Mouse (Mus musculus): ENCODE measurements around the gene Shank2. TPM values are rescaled to one million over a fixed set of nuclear protein-coding genes. Genes with fewer than 3 reads are reported as not detected.

Shank2 gene
- polyA plus RNA-seq, 1 experiment from 2014 or later = 0.60 TPM

- WGBS = 66% methylated on average over 5 of the region's 5 CpGs
- Histone ChIP-seq H3K4me1 (replicated peaks) (no peaks in the 10 kb centered on the region), H3K9me3 (no peaks in the 10 kb centered on the region), H3K9ac (replicated peaks) (no peak overlapping the region), H3K27me3 (no peaks in the 10 kb centered on the region), H3K4me3 (replicated peaks) (no peak overlapping the region), H3K27ac (no peak overlapping the region), H3K4me2 (no peak overlapping the region), H3K36me3 (no peaks in the 10 kb centered on the region)
- ATAC-seq (ENCODE audit: insufficient number of reproducible peaks, insufficient read depth, low FRiP score, low TSS enrichment, low read depth) = no peak
Measured at GRCm38 (mm10) chr7:144232132-144232706, 230.5 kb downstream of the Shank2 start.

- Histone ChIP-seq H3K9me3 (no peaks in the 10 kb centered on the region), H3K27me3 (no peaks in the 10 kb centered on the region), H3K4me1 (replicated peaks) (no peaks in the 10 kb centered on the region; the same call in 1 of the 2 replicates), H3K4me3 (replicated peaks) (no peak overlapping the region), H3K9ac (replicated peaks) (no peak overlapping the region), H3K36me3 (no peaks in the 10 kb centered on the region), H3K27ac (no peak overlapping the region), H3K4me2 (no peak overlapping the region)
- no peak for ATAC-seq (ENCODE audit: insufficient number of reproducible peaks, insufficient read depth, low FRiP score, low TSS enrichment, low read depth)
- 89% methylated on average over 8 of the region's 8 CpGs for WGBS
Measured at GRCm38 (mm10) chr7:144233479-144233878, 231.8 kb downstream of the Shank2 start.

- Histone ChIP-seq H3K4me1 (replicated peaks) (peaks cover 7% of the 10 kb centered on the region; the same call in 1 of the 2 replicates), H3K4me2 (no peak overlapping the region), H3K36me3 (no peaks in the 10 kb centered on the region), H3K4me3 (replicated peaks) (no peak overlapping the region), H3K9me3 (no peaks in the 10 kb centered on the region), H3K27me3 (no peaks in the 10 kb centered on the region; the same call in 1 of the 2 replicates), H3K27ac (no peak overlapping the region), H3K9ac (replicated peaks) (0 out of 2 replicates have a peak overlapping the region, but pooled peaks have one; percentile 23)
- ATAC-seq (ENCODE audit: insufficient number of reproducible peaks, insufficient read depth, low FRiP score, low TSS enrichment, low read depth) = no peak
- WGBS = 52% methylated on average over 5 of the region's 5 CpGs
Measured at GRCm38 (mm10) chr7:144234783-144235182, 233.1 kb downstream of the Shank2 start.

GRCm38 (mm10) chr7:144235523-144235922, 233.8 kb downstream of the Shank2 start:
- Histone ChIP-seq H3K4me1 (replicated peaks) (peaks cover 9% of the 10 kb centered on the region; the same call in 1 of the 2 replicates), H3K9ac (replicated peaks) (no peak overlapping the region), H3K36me3 (no peaks in the 10 kb centered on the region), H3K4me2 (no peak overlapping the region), H3K4me3 (replicated peaks) (no peak overlapping the region), H3K27ac (no peak overlapping the region), H3K27me3 (no peaks in the 10 kb centered on the region; the same call in 1 of the 2 replicates), H3K9me3 (no peaks in the 10 kb centered on the region)
- WGBS = 74% methylated on average over 4 of the region's 4 CpGs
- no peak for ATAC-seq (ENCODE audit: insufficient number of reproducible peaks, insufficient read depth, low FRiP score, low TSS enrichment, low read depth)

- Histone ChIP-seq H3K9me3 (no peaks in the 10 kb centered on the region), H3K36me3 (no peaks in the 10 kb centered on the region), H3K4me1 (replicated peaks) (peaks cover 9% of the 10 kb centered on the region; the same call in 1 of the 2 replicates), H3K27ac (no peak overlapping the region), H3K27me3 (no peaks in the 10 kb centered on the region; the same call in 1 of the 2 replicates), H3K9ac (replicated peaks) (no peak overlapping the region), H3K4me2 (no peak overlapping the region), H3K4me3 (replicated peaks) (no peak overlapping the region)
- ATAC-seq (ENCODE audit: insufficient number of reproducible peaks, insufficient read depth, low FRiP score, low TSS enrichment, low read depth) = no peak
- 43% methylated on average over 13 of the region's 13 CpGs for WGBS
Measured at GRCm38 (mm10) chr7:144236802-144237201, 235.1 kb downstream of the Shank2 start.

- Histone ChIP-seq H3K36me3 (no peaks in the 10 kb centered on the region), H3K4me1 (replicated peaks) (peaks cover 9% of the 10 kb centered on the region; the same call in 1 of the 2 replicates), H3K4me2 (peak overlapping the region; percentile 13; the same call in 1 of the 2 replicates), H3K9me3 (no peaks in the 10 kb centered on the region), H3K27ac (no peak overlapping the region), H3K9ac (replicated peaks) (no peak overlapping the region), H3K4me3 (replicated peaks) (no peak overlapping the region), H3K27me3 (no peaks in the 10 kb centered on the region; the same call in 1 of the 2 replicates)
- 24% methylated on average over 12 of the region's 12 CpGs for WGBS
- no peak for ATAC-seq (ENCODE audit: insufficient number of reproducible peaks, insufficient read depth, low FRiP score, low TSS enrichment, low read depth)
Measured at GRCm38 (mm10) chr7:144238409-144238808, 236.7 kb downstream of the Shank2 start.

GRCm38 (mm10) chr7:144238992-144239391, 237.3 kb downstream of the Shank2 start:
- 58% methylated on average over 12 of the region's 12 CpGs for WGBS
- no peaks in the 10 kb centered on the region for H3K36me3 ChIP-seq
- no peak overlapping the region for H3K27ac ChIP-seq
- no peaks in the 10 kb centered on the region for H3K9me3 ChIP-seq
- H3K27me3 ChIP-seq = no peaks in the 10 kb centered on the region; the same call in 1 of the 2 replicates
- no peak overlapping the region for H3K4me3 ChIP-seq (replicated peaks)
- H3K4me1 ChIP-seq (replicated peaks) = peaks cover 9% of the 10 kb centered on the region; the same call in 1 of the 2 replicates
- no peak overlapping the region for H3K9ac ChIP-seq (replicated peaks)
- peak overlapping the region; percentile 13; the same call in 1 of the 2 replicates for H3K4me2 ChIP-seq
- ATAC-seq (ENCODE audit: insufficient number of reproducible peaks, insufficient read depth, low FRiP score, low TSS enrichment, low read depth) = no peak

- H3K9me3 ChIP-seq = no peaks in the 10 kb centered on the region
- H3K4me3 ChIP-seq (replicated peaks) = no peak overlapping the region
- H3K27me3 ChIP-seq = no peaks in the 10 kb centered on the region; the same call in 1 of the 2 replicates
- H3K36me3 ChIP-seq = no peaks in the 10 kb centered on the region
- H3K4me2 ChIP-seq = no peak overlapping the region
- 34% methylated on average over 6 of the region's 6 CpGs for WGBS
- no peak overlapping the region; the same call in 1 of the 2 replicates for H3K9ac ChIP-seq (replicated peaks)
- ATAC-seq (ENCODE audit: insufficient number of reproducible peaks, insufficient read depth, low FRiP score, low TSS enrichment, low read depth) = no peak
- peaks cover 9% of the 10 kb centered on the region; the same call in 1 of the 2 replicates for H3K4me1 ChIP-seq (replicated peaks)
- H3K27ac ChIP-seq = no peak overlapping the region
Measured at GRCm38 (mm10) chr7:144239571-144240370, 238.0 kb downstream of the Shank2 start.

- Histone ChIP-seq H3K9me3 (no peaks in the 10 kb centered on the region), H3K4me1 (replicated peaks) (peaks cover 9% of the 10 kb centered on the region; the same call in 1 of the 2 replicates), H3K36me3 (no peaks in the 10 kb centered on the region), H3K27me3 (no peaks in the 10 kb centered on the region; the same call in 1 of the 2 replicates), H3K27ac (no peak overlapping the region), H3K9ac (replicated peaks) (no peak overlapping the region), H3K4me2 (no peak overlapping the region), H3K4me3 (replicated peaks) (no peak overlapping the region)
- 76% methylated on average over 4 of the region's 4 CpGs for WGBS
- no peak for ATAC-seq (ENCODE audit: insufficient number of reproducible peaks, insufficient read depth, low FRiP score, low TSS enrichment, low read depth)
Measured at GRCm38 (mm10) chr7:144240736-144241343, 239.1 kb downstream of the Shank2 start.

- no peak for ATAC-seq (ENCODE audit: insufficient number of reproducible peaks, insufficient read depth, low FRiP score, low TSS enrichment, low read depth)
- WGBS = 90% methylated on average over 6 of the region's 6 CpGs
- Histone ChIP-seq H3K36me3 (no peaks in the 10 kb centered on the region), H3K9me3 (no peaks in the 10 kb centered on the region), H3K4me1 (replicated peaks) (peaks cover 6% of the 10 kb centered on the region; the same call in 1 of the 2 replicates), H3K9ac (replicated peaks) (no peak overlapping the region), H3K4me2 (no peak overlapping the region), H3K27me3 (no peaks in the 10 kb centered on the region; the same call in 1 of the 2 replicates), H3K27ac (no peak overlapping the region), H3K4me3 (replicated peaks) (no peak overlapping the region)
Measured at GRCm38 (mm10) chr7:144244203-144244602, 242.5 kb downstream of the Shank2 start.

GRCm38 (mm10) chr7:144246271-144246670, 244.5 kb downstream of the Shank2 start:
- Histone ChIP-seq H3K27me3 (no peaks in the 10 kb centered on the region), H3K27ac (no peak overlapping the region), H3K9me3 (no peaks in the 10 kb centered on the region), H3K4me1 (replicated peaks) (no peaks in the 10 kb centered on the region), H3K9ac (replicated peaks) (no peak overlapping the region), H3K4me2 (no peak overlapping the region), H3K4me3 (replicated peaks) (no peak overlapping the region), H3K36me3 (no peaks in the 10 kb centered on the region)
- WGBS = 86% methylated on average over 3 of the region's 3 CpGs
- ATAC-seq (ENCODE audit: insufficient number of reproducible peaks, insufficient read depth, low FRiP score, low TSS enrichment, low read depth) = no peak
